Mouse (Mus musculus): ENCODE measurements around the gene Maco1. TPM values are rescaled to one million over a fixed set of nuclear protein-coding genes. Genes with fewer than 3 reads are reported as not detected.
"Not testable (repeated sequence)": the region's sequence is repeated elsewhere in the genome, so short reads cannot be mapped to it uniquely, and the experiment has no call there.

The Maco1 gene
- polyA plus RNA-seq, 1 experiment from 2014 or later = 22.0 TPM

DNA sequence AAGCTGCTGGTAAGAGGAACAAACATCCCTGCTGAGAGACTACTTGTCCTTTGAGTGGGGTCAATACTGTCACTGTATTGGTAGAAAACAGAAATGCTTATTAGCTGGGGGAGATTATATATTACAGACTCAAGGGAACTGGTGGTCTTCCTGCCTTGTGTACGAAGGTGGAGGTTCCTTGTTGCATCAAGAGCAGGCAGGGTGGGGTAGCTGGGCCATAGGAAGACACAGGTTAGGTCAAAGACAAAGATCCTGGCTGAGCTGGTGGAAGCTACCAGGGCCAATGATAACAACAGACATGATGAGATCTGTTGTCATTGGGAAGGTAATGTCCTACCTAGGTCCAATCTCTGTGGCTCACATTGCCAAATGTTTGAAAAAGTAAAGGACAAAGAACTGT, 12.9 kb downstream of the Maco1 start:
- H3K36me3 ChIP-seq = peaks cover 12% of the 10 kb centered on the region; the same call in 1 of the 2 replicates
- H3K4me3 ChIP-seq = no peak overlapping the region
- H3K27me3 ChIP-seq = no peaks in the 10 kb centered on the region
- no peak overlapping the region for H3K4me2 ChIP-seq
- WGBS = 80% methylated on average over 1 of the region's 1 CpGs
- H3K9ac ChIP-seq = no peak overlapping the region
- no peak for ATAC-seq (replicated peaks; ENCODE audit: insufficient number of reproducible peaks, insufficient read depth, low FRiP score, low read depth)
- H3K4me1 ChIP-seq (replicated peaks) = peaks cover 5% of the 10 kb centered on the region
- no peak overlapping the region for H3K27ac ChIP-seq
- no peaks in the 10 kb centered on the region for H3K9me3 ChIP-seq (replicated peaks)

GRCm38 (mm10) chr4:134838706-134839105, 14.4 kb downstream of the Maco1 start:
- not testable (repeated sequence) for ATAC-seq (replicated peaks; ENCODE audit: insufficient number of reproducible peaks, insufficient read depth, low FRiP score, low read depth); H3K4me3 ChIP-seq; H3K9ac ChIP-seq; H3K4me2 ChIP-seq; H3K27me3 ChIP-seq; H3K9me3 ChIP-seq (replicated peaks); H3K27ac ChIP-seq; H3K4me1 ChIP-seq (replicated peaks)
- peaks cover 12% of the 10 kb centered on the region; the same call in 1 of the 2 replicates for H3K36me3 ChIP-seq
- WGBS = 90% methylated on average over 3 of the region's 3 CpGs

DNA sequence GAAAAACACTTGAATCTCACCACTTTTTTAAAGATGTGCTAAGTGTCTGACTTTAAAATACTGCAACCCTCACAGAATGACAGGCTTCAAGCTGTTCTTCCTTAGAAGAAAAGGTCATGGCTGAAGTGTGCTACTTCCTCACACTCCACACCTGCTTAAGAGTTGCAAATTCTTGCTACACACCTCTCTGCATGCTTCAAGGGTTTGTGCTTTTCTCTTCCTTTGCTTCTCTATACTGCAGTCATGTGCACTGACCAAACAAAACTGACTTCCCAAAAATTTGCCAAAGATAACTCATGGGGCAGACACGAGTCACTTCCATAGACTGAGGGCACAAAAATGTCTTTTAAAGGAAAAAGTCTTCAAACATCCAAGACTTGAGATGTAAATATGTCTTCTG, 14.9 kb downstream of the Maco1 start:
- ATAC-seq (replicated peaks; ENCODE audit: insufficient number of reproducible peaks, insufficient read depth, low FRiP score, low read depth) = no peak
- peaks cover 12% of the 10 kb centered on the region; the same call in 1 of the 2 replicates for H3K36me3 ChIP-seq
- H3K9me3 ChIP-seq (replicated peaks) = no peaks in the 10 kb centered on the region
- 0 out of 2 replicates have a peak, but pooled peaks cover 3% of the 10 kb centered on the region for H3K4me1 ChIP-seq (replicated peaks)
- H3K27ac ChIP-seq = no peak overlapping the region
- no peak overlapping the region for H3K9ac ChIP-seq
- WGBS = 61% methylated on average over 1 of the region's 1 CpGs
- no peaks in the 10 kb centered on the region for H3K27me3 ChIP-seq
- H3K4me3 ChIP-seq = no peak overlapping the region
- no peak overlapping the region for H3K4me2 ChIP-seq

DNA sequence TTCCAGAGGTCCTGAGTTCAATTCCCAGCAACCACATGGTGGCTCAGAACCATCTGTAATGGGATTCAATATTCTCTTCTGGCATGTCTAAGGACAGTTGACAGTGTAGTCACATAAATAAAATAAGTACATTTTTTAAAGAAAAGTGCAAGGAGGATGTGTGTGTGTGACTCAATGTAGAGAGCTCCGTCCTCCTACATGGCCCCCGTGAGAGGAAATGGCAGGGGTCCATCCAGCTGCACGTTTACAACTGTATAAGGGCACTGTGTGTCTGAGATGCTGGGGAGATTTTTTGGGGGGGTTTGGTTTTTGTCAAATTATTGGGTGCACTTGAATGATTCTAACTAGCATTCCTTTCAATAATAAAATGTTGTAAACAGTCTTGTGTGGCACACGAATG, 17.7 kb downstream of the Maco1 start:
- Histone ChIP-seq H3K4me1 (replicated peaks) (0 out of 2 replicates have a peak, but pooled peaks cover 3% of the 10 kb centered on the region), H3K9me3 (replicated peaks) (no peaks in the 10 kb centered on the region), H3K4me3 (no peak overlapping the region), H3K27me3 (no peaks in the 10 kb centered on the region), H3K36me3 (peaks cover 32% of the 10 kb centered on the region), H3K4me2 (no peak overlapping the region), H3K27ac (no peak overlapping the region), H3K9ac (no peak overlapping the region)
- no peak for ATAC-seq (replicated peaks; ENCODE audit: insufficient number of reproducible peaks, insufficient read depth, low FRiP score, low read depth)
- WGBS = 84% methylated on average over 4 of the region's 4 CpGs

- 85% methylated on average over 3 of the region's 3 CpGs for WGBS
- no peak for ATAC-seq (replicated peaks; ENCODE audit: insufficient number of reproducible peaks, insufficient read depth, low FRiP score, low read depth)
- Histone ChIP-seq H3K4me2 (no peak overlapping the region), H3K4me1 (replicated peaks) (no peaks in the 10 kb centered on the region), H3K27ac (no peak overlapping the region), H3K4me3 (no peak overlapping the region), H3K9ac (no peak overlapping the region), H3K9me3 (replicated peaks) (no peaks in the 10 kb centered on the region), H3K27me3 (no peaks in the 10 kb centered on the region), H3K36me3 (peaks cover 47% of the 10 kb centered on the region)
These were observed 21.2 kb downstream of the Maco1 start for GRCm38 (mm10) chr4:134831934-134832333.

DNA sequence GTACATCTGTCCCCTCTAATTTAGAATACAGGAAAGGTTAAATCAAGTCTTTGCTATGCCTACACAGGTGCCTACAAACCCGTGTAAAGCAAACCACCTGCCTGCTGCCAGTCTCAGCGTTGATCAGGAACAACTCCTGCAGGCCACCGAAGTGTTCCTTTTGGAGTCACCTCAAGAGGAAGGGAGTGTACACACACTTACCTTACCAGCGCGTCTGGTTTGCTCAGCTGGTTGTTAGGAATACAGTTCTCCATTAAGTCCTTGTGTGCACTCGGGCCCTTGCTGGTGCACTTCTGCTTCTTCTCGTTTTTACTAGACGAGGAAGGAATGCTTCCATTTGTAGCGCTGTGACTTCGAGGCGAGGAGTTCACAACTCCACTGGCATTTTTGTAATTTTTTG, 25.3 kb downstream of the Maco1 start:
- Histone ChIP-seq H3K9ac (no peak overlapping the region), H3K4me2 (no peak overlapping the region), H3K27ac (no peak overlapping the region), H3K9me3 (replicated peaks) (no peaks in the 10 kb centered on the region), H3K27me3 (no peaks in the 10 kb centered on the region), H3K36me3 (peaks cover 44% of the 10 kb centered on the region), H3K4me3 (no peak overlapping the region), H3K4me1 (replicated peaks) (no peaks in the 10 kb centered on the region)
- ATAC-seq (replicated peaks; ENCODE audit: insufficient number of reproducible peaks, insufficient read depth, low FRiP score, low read depth) = no peak
- WGBS = 84% methylated on average over 11 of the region's 11 CpGs

GRCm38 (mm10) chr4:134826348-134826747, 26.8 kb downstream of the Maco1 start:
- H3K27ac ChIP-seq = no peak overlapping the region
- peaks cover 38% of the 10 kb centered on the region for H3K36me3 ChIP-seq
- no peak overlapping the region for H3K4me3 ChIP-seq
- H3K9me3 ChIP-seq (replicated peaks) = no peaks in the 10 kb centered on the region
- no peak for ATAC-seq (replicated peaks; ENCODE audit: insufficient number of reproducible peaks, insufficient read depth, low FRiP score, low read depth)
- no peak overlapping the region for H3K9ac ChIP-seq
- no peak overlapping the region for H3K4me2 ChIP-seq
- no peaks in the 10 kb centered on the region for H3K27me3 ChIP-seq
- peaks cover 5% of the 10 kb centered on the region for H3K4me1 ChIP-seq (replicated peaks)

- not testable (repeated sequence) for H3K4me1 ChIP-seq (replicated peaks); H3K4me2 ChIP-seq; H3K9ac ChIP-seq; H3K27me3 ChIP-seq; H3K27ac ChIP-seq; H3K4me3 ChIP-seq; ATAC-seq (replicated peaks; ENCODE audit: insufficient number of reproducible peaks, insufficient read depth, low FRiP score, low read depth); H3K9me3 ChIP-seq (replicated peaks)
- 95% methylated on average over 11 of the region's 11 CpGs for WGBS
- H3K36me3 ChIP-seq = peaks cover 33% of the 10 kb centered on the region
These were observed 27.3 kb downstream of the Maco1 start for GRCm38 (mm10) chr4:134825864-134826263.

- no peak overlapping the region for H3K27ac ChIP-seq
- no peak for ATAC-seq (replicated peaks; ENCODE audit: insufficient number of reproducible peaks, insufficient read depth, low FRiP score, low read depth)
- H3K4me2 ChIP-seq = no peak overlapping the region
- no peak overlapping the region for H3K4me3 ChIP-seq
- H3K4me1 ChIP-seq (replicated peaks) = peaks cover 6% of the 10 kb centered on the region
- H3K9ac ChIP-seq = no peak overlapping the region
- no peaks in the 10 kb centered on the region for H3K27me3 ChIP-seq
- WGBS = 73% methylated on average over 2 of the region's 2 CpGs
- no peaks in the 10 kb centered on the region for H3K9me3 ChIP-seq (replicated peaks)
- peaks cover 23% of the 10 kb centered on the region for H3K36me3 ChIP-seq
These were observed 29.6 kb downstream of the Maco1 start for GRCm38 (mm10) chr4:134823560-134823959.

DNA sequence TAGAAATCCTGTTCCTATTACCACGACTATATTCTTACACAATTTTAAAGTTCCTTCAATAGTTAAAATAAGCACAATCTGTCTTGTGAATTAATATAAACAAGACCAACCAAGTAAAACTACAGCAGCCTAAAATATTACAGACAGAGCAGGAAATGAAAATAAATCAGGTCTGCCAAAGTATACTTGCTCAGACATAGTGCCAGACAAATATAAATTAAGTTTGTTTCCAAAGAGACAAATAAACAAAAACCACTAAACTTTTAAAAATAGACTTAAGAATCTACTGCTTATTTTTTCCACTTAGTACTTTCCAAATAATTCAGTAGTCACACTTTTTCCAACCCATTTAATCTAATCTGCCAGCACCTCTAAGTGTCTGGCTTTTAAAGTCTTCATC, 32.1 kb downstream of the Maco1 start:
- 61% methylated on average over 1 of the region's 1 CpGs for WGBS
- H3K27ac ChIP-seq = no peak overlapping the region

GRCm38 (mm10) chr4:134817706-134818105, 35.4 kb downstream of the Maco1 start:
- H3K4me1 ChIP-seq (replicated peaks) = peaks cover 17% of the 10 kb centered on the region
- WGBS = 77% methylated on average over 4 of the region's 4 CpGs
- H3K36me3 ChIP-seq = no peaks in the 10 kb centered on the region
- no peak overlapping the region for H3K27ac ChIP-seq
- ATAC-seq (replicated peaks; ENCODE audit: insufficient number of reproducible peaks, insufficient read depth, low FRiP score, low read depth) = no peak
- no peaks in the 10 kb centered on the region for H3K9me3 ChIP-seq (replicated peaks)
- no peak overlapping the region for H3K9ac ChIP-seq
- no peak overlapping the region for H3K4me3 ChIP-seq
- no peak overlapping the region for H3K4me2 ChIP-seq
- H3K27me3 ChIP-seq = no peaks in the 10 kb centered on the region

More for the DNA sequence above, 32.1 kb downstream of the Maco1 start:
- no peak overlapping the region for H3K4me3 ChIP-seq
- H3K27me3 ChIP-seq = no peaks in the 10 kb centered on the region
- H3K36me3 ChIP-seq = peaks cover 6% of the 10 kb centered on the region
- no peaks in the 10 kb centered on the region for H3K9me3 ChIP-seq (replicated peaks)
- H3K4me2 ChIP-seq = no peak overlapping the region
- no peak for ATAC-seq (replicated peaks; ENCODE audit: insufficient number of reproducible peaks, insufficient read depth, low FRiP score, low read depth)
- peaks cover 6% of the 10 kb centered on the region for H3K4me1 ChIP-seq (replicated peaks)
- H3K9ac ChIP-seq = no peak overlapping the region

DNA sequence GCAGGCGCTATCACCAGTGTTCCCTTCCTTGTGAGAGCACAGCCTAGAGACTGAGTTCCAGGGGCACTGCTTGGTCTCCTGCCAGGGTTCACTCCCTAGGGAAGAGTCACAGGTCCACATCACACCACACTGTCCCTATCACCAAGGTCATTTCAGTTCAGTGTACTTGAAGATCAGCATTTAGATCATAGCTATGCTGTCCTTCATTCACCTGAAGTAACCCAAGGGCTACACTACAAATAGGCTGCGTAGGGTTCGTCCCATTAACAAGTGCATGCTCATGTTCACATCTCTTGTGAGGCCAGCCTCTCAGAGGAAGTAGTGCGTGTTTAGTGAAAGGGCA, 38.9 kb downstream of the Maco1 start:
- H3K4me1 ChIP-seq (replicated peaks) = peaks cover 11% of the 10 kb centered on the region; the same call in 1 of the 2 replicates
- H3K4me2 ChIP-seq = no peak overlapping the region
- no peak overlapping the region for H3K4me3 ChIP-seq
- WGBS = 76% methylated on average over 4 of the region's 4 CpGs
- H3K27me3 ChIP-seq = no peaks in the 10 kb centered on the region
- no peak overlapping the region for H3K9ac ChIP-seq
- H3K36me3 ChIP-seq = peaks cover 14% of the 10 kb centered on the region
- ATAC-seq (replicated peaks; ENCODE audit: insufficient number of reproducible peaks, insufficient read depth, low FRiP score, low read depth) = no peak
- H3K9me3 ChIP-seq (replicated peaks) = no peaks in the 10 kb centered on the region
- H3K27ac ChIP-seq = no peak overlapping the region

All from heart, embryonic 15.5 days (tissue).